Mouse (Mus musculus) lung, adult 2 months (tissue): ENCODE results near the gene Gm16867.
"Not testable (repeated sequence)": the region's sequence is repeated elsewhere in the genome, so short reads cannot be mapped to it uniquely, and the experiment has no call there.

Experiments used
- CTCF ChIP-seq: fragments of 200-500 bp; IDR thresholded peaks from 2 replicates; pipeline ENCODE4 v1.5.1; 2011; ENCODE audit warnings: mild to moderate bottlenecking, low read length, control low read depth; ENCODE audit not compliant: insufficient read depth
- POLR2A ChIP-seq: fragments of 200-500 bp; IDR thresholded peaks from 2 replicates; pipeline ENCODE4 v1.6.1; 2011; ENCODE audit warnings: low read depth, mild to moderate bottlenecking, control low read depth, low read length, borderline replicate concordance; ENCODE audit errors: extremely low read depth

DNA sequence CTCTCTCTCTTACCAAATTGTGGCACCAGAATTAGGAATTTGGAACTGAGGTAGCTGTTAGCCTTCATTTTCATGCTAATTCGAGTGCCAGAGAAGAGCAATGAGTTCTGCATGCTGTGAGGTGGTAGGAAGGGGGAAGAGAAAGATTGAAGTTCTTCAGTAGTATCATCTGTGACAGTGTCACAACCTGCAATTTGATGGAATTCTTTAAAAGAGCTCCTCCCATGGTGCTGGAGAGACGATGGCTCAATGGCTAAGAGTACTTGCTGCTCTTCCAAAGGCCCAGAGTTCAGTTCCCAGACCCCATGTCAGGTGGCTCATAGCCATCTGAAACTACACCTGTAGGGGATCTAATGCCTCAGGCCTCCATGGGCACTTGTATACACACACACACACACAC, 9.3 kb upstream of the Gm16867 start, which contains the start of gene Gm27179:
- not testable (repeated sequence) for TF ChIP-seq CTCF, POLR2A
